Comparison of ENCODE assay signal across 17 mouse cellular contexts in the genomic region with DNA sequence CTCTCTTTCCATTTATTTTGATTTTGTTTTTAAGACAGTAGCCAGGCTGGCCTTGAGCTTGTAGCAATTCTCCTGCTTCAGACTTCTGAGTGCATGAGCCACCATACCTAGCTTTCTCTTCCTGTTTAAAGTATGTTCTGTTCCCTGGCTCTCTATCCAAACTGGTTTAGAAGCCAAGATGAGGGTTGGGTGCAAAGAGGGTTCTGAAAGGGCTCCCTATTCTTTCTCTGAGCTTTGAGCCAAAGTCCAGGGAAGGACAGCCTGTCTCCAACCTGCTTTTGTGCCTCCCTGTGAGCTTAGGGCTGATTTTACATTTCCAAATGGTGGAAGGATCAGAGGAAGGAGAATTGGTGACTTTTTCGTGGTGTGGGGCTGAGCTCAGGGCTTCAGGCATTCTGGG. TPM values are rescaled to one million over a fixed set of nuclear protein-coding genes. Genes with fewer than 3 reads are reported as not detected.
DNase-seq lines count a peak whose midpoint lies in the region; ATAC-seq lines count a peak whose summit lies in the region.
"Had no signal": no experiment of that assay in that cellular context is flagged by ENCODE, and none has a peak within 500 bp of the region (broad histone marks: within the 10 kb centered on the region; RNA-seq: fewer than 3 reads in every experiment).

No protein-coding gene starts in this region.

- H3K4me2 ChIP-seq in limb, embryonic 13.5 days (replicated peaks) = 0 out of 2 replicates have a peak overlapping the region, but pooled peaks have one; percentile 98
- peak overlapping the region; percentile 24; the same call in 1 of the 2 replicates for H3K4me2 ChIP-seq in hindbrain, embryonic 12.5 days (replicated peaks)
- H3K4me2 ChIP-seq in hindbrain, embryonic 13.5 days = peak overlapping the region; percentile 98
- H3K4me2 ChIP-seq in midbrain, embryonic 14.5 days (ENCODE audit: low read length) = 0 out of 2 replicates have a peak overlapping the region, but pooled peaks have one; percentile 96
- H3K4me2 ChIP-seq: embryonic facial prominence, embryonic 15.5 days; heart, embryonic 15.5 days; liver, embryonic 11.5 days had no signal

- no peak overlapping the region for H3K9ac ChIP-seq in limb, embryonic 13.5 days
- no peak overlapping the region for H3K9ac ChIP-seq in hindbrain, embryonic 12.5 days
- H3K9ac ChIP-seq in hindbrain, embryonic 13.5 days = peak overlapping the region; percentile 39; the same call in 1 of the 2 replicates
- no peak overlapping the region for H3K9ac ChIP-seq in midbrain, embryonic 14.5 days (replicated peaks; ENCODE audit: low read length)
- H3K9ac ChIP-seq: embryonic facial prominence, embryonic 15.5 days; heart, embryonic 15.5 days had no signal

- H3K4me3 ChIP-seq in limb, embryonic 13.5 days = no peak overlapping the region
- H3K4me3 ChIP-seq in limb, embryonic 10.5 days = no peak overlapping the region
- 0 out of 2 replicates have a peak overlapping the region, but pooled peaks have one; percentile 4 for H3K4me3 ChIP-seq in hindbrain, embryonic 12.5 days
- peak overlapping the region; percentile 68; the same call in 1 of the 2 replicates for H3K4me3 ChIP-seq in hindbrain, embryonic 13.5 days
- no peak overlapping the region for H3K4me3 ChIP-seq in midbrain, embryonic 14.5 days (replicated peaks; ENCODE audit: low read depth, low read length)
- H3K4me3 ChIP-seq: embryonic facial prominence, embryonic 15.5 days; heart, embryonic 15.5 days; myocyte had no signal

- H3K27ac ChIP-seq in limb, embryonic 13.5 days = no peak overlapping the region
- H3K27ac ChIP-seq in limb, embryonic 10.5 days = no peak overlapping the region
- no peak overlapping the region for H3K27ac ChIP-seq in hindbrain, embryonic 12.5 days
- H3K27ac ChIP-seq in hindbrain, embryonic 13.5 days = no peak overlapping the region
- no peak overlapping the region for H3K27ac ChIP-seq in midbrain, embryonic 14.5 days (replicated peaks; ENCODE audit: low read depth, low read length)
- H3K27ac ChIP-seq: embryonic facial prominence, embryonic 15.5 days; heart, embryonic 15.5 days had no signal

- peaks cover 51% of the 10 kb centered on the region for H3K27me3 ChIP-seq in limb, embryonic 13.5 days
- H3K27me3 ChIP-seq in limb, embryonic 10.5 days (ENCODE audit: low read depth, poor library complexity, severe bottlenecking) = peaks cover 93% of the 10 kb centered on the region
- peaks cover 34% of the 10 kb centered on the region for H3K27me3 ChIP-seq in hindbrain, embryonic 12.5 days
- H3K27me3 ChIP-seq in hindbrain, embryonic 13.5 days = peaks cover 34% of the 10 kb centered on the region; the same call in 1 of the 2 replicates
- peaks cover 16% of the 10 kb centered on the region for H3K27me3 ChIP-seq in midbrain, embryonic 14.5 days (ENCODE audit: control insufficient read depth, insufficient read depth, low read length)

- no peaks in the 10 kb centered on the region for H3K9me3 ChIP-seq in limb, embryonic 13.5 days
- H3K9me3 ChIP-seq in limb, embryonic 10.5 days (replicated peaks) = no peaks in the 10 kb centered on the region
- no peaks in the 10 kb centered on the region for H3K9me3 ChIP-seq in hindbrain, embryonic 12.5 days (replicated peaks)
- no peaks in the 10 kb centered on the region for H3K9me3 ChIP-seq in hindbrain, embryonic 13.5 days
- no peaks in the 10 kb centered on the region for H3K9me3 ChIP-seq in midbrain, embryonic 14.5 days (ENCODE audit: control insufficient read depth, low read length)
- H3K9me3 ChIP-seq: embryonic facial prominence, embryonic 15.5 days; heart, embryonic 15.5 days had no signal

- peaks cover 40% of the 10 kb centered on the region for H3K36me3 ChIP-seq in limb, embryonic 13.5 days
- peaks cover 14% of the 10 kb centered on the region for H3K36me3 ChIP-seq in limb, embryonic 10.5 days
- peaks cover 39% of the 10 kb centered on the region for H3K36me3 ChIP-seq in hindbrain, embryonic 12.5 days
- peaks cover 8% of the 10 kb centered on the region for H3K36me3 ChIP-seq in hindbrain, embryonic 13.5 days
- peaks cover 14% of the 10 kb centered on the region; the same call in 1 of the 2 replicates for H3K36me3 ChIP-seq in midbrain, embryonic 14.5 days (ENCODE audit: control insufficient read depth, insufficient read depth, low read length)
- H3K36me3 ChIP-seq: heart, embryonic 15.5 days had no signal

- DNase-seq in limb, embryonic 10.5 days (ENCODE audit: low spot score) = no peak
- no peak for DNase-seq in midbrain, embryonic 14.5 days
- no peak for DNase-seq in embryo, embryonic 11 days
- DNase-seq in cerebellum, adult 18-20 months = no peak
- DNase-seq: gastrocnemius, postnatal 10 days; heart, adult 18-20 months; kidney, adult 18-20 months; lung, adult 2 months; right cerebral cortex, postnatal 4 days; thymus, postnatal 14 days had no signal

- peaks cover 36% of the 10 kb centered on the region for H3K4me1 ChIP-seq in limb, embryonic 13.5 days
- H3K4me1 ChIP-seq in limb, embryonic 10.5 days = peaks cover 50% of the 10 kb centered on the region
- peaks cover 50% of the 10 kb centered on the region for H3K4me1 ChIP-seq in hindbrain, embryonic 12.5 days
- peaks cover 65% of the 10 kb centered on the region for H3K4me1 ChIP-seq in hindbrain, embryonic 13.5 days (replicated peaks)
- peaks cover 17% of the 10 kb centered on the region; the same call in 1 of the 2 replicates for H3K4me1 ChIP-seq in midbrain, embryonic 14.5 days (ENCODE audit: control insufficient read depth, insufficient read depth, low read length)

- 57% methylated on average over 1 of the region's 1 CpGs for WGBS in limb, embryonic 13.5 days
- WGBS in limb, embryonic 10.5 days = 72% methylated on average over 1 of the region's 1 CpGs
- WGBS in hindbrain, embryonic 12.5 days = 68% methylated on average over 1 of the region's 1 CpGs
- WGBS in hindbrain, embryonic 13.5 days = 93% methylated on average over 1 of the region's 1 CpGs
- WGBS in midbrain, embryonic 14.5 days = 71% methylated on average over 1 of the region's 1 CpGs

- no peak for ATAC-seq in limb, embryonic 13.5 days (ENCODE audit: low FRiP score, low read depth)
- no peak for ATAC-seq in hindbrain, embryonic 12.5 days (ENCODE audit: low FRiP score)
- ATAC-seq in hindbrain, embryonic 13.5 days (ENCODE audit: low FRiP score) = no peak
- no peak for ATAC-seq in midbrain, embryonic 14.5 days (ENCODE audit: low FRiP score, low TSS enrichment)

RNA-seq across cellular contexts. Expression of gene Fgfr3, which starts 5.4 kb away (rescaled TPM):
- polyA plus RNA-seq in limb, embryonic 13.5 days (2015; fragmentation: Nextera tagmentation; extraction: Ambion mirVana) = 39.1 and 40.7 TPM in 2 replicates
- 4.9 and 10.5 TPM in 2 replicates for polyA plus RNA-seq in limb, embryonic 10.5 days (2016; fragmentation: Nextera tagmentation; extraction: Ambion mirVana)
- polyA plus RNA-seq in hindbrain, embryonic 12.5 days (2016; fragmentation: Nextera tagmentation; extraction: Ambion mirVana) = 63.6 and 68.4 TPM in 2 replicates
- 41.1 and 45.7 TPM in 2 replicates for polyA plus RNA-seq in hindbrain, embryonic 13.5 days (2015; fragmentation: Nextera tagmentation; extraction: Ambion mirVana)
- polyA plus RNA-seq in midbrain, embryonic 14.5 days (2014; fragmentation: Nextera tagmentation; extraction: Ambion mirVana) = 20.9 and 21.3 TPM in 2 replicates

RNA-seq across cellular contexts. Expression of gene Letm1, which starts 55.7 kb away (rescaled TPM):
- 43.6 and 48.2 TPM in 2 replicates for polyA plus RNA-seq in limb, embryonic 13.5 days (2015; fragmentation: Nextera tagmentation; extraction: Ambion mirVana)
- 65.0 and 66.8 TPM in 2 replicates for polyA plus RNA-seq in limb, embryonic 10.5 days (2016; fragmentation: Nextera tagmentation; extraction: Ambion mirVana)
- polyA plus RNA-seq in hindbrain, embryonic 12.5 days (2016; fragmentation: Nextera tagmentation; extraction: Ambion mirVana) = 57.3 and 58.0 TPM in 2 replicates
- 58.0 and 58.5 TPM in 2 replicates for polyA plus RNA-seq in hindbrain, embryonic 13.5 days (2015; fragmentation: Nextera tagmentation; extraction: Ambion mirVana)
- 64.4 and 70.3 TPM in 2 replicates for polyA plus RNA-seq in midbrain, embryonic 14.5 days (2014; fragmentation: Nextera tagmentation; extraction: Ambion mirVana)

Comparison
In these comparisons a context has a peak if more than half of its experiments do, and no peak if none do; other contexts are left out.
1. H3K4me2 ChIP-seq: peak in every context shown above with its lines; median percentile 98 in limb, embryonic 13.5 days; 98 in hindbrain, embryonic 13.5 days; 96 in midbrain, embryonic 14.5 days; 24 in hindbrain, embryonic 12.5 days.
2. H3K4me3 ChIP-seq: peak in hindbrain, embryonic 12.5 days (single experiment) and hindbrain, embryonic 13.5 days (single experiment); none in limb, embryonic 13.5 days (single experiment), limb, embryonic 10.5 days (single experiment) and midbrain, embryonic 14.5 days (single experiment).